ENCODE assay signal across 8 mouse cellular contexts in genomic region chr8:11557424-11557767, GRCm38 (mm10). TPM values are rescaled to one million over a fixed set of nuclear protein-coding genes. Genes with fewer than 3 reads are reported as not detected.
A peak's percentile ranks its signal among the peaks of the same experiment; 100 is the strongest.
DNase-seq lines count a peak whose midpoint lies in the region; ATAC-seq lines count a peak whose summit lies in the region.

No protein-coding gene starts in this region.

- H3K36me3 ChIP-seq in forebrain, embryonic 15.5 days = peaks cover 12% of the 10 kb centered on the region
- H3K36me3 ChIP-seq in liver, embryonic 13.5 days = peaks cover 21% of the 10 kb centered on the region
- 0 out of 2 replicates have a peak, but pooled peaks cover 10% of the 10 kb centered on the region for H3K36me3 ChIP-seq in stomach, embryonic 15.5 days

- H3K9me3 ChIP-seq in forebrain, embryonic 15.5 days = no peaks in the 10 kb centered on the region
- no peaks in the 10 kb centered on the region for H3K9me3 ChIP-seq in liver, embryonic 13.5 days (replicated peaks)
- H3K9me3 ChIP-seq in stomach, embryonic 15.5 days = no peaks in the 10 kb centered on the region

- ATAC-seq in forebrain, embryonic 15.5 days (replicated peaks) = no peak
- ATAC-seq in liver, embryonic 13.5 days (ENCODE audit: low read depth) = 0 out of 2 replicates have a peak, but pooled peaks have one; percentile 0
- ATAC-seq in stomach, embryonic 15.5 days (ENCODE audit: insufficient read depth, low FRiP score, low read depth) = no peak
- no peak for ATAC-seq in frontal cortex, adult (ENCODE audit: low TSS enrichment)

- peak; percentile 29 for DNase-seq in left cerebral cortex, adult 11 months (ENCODE audit: low spot score)
- DNase-seq in left cerebral cortex, postnatal 25 days (ENCODE audit: low spot score in 2 of 2) = no peak
- DNase-seq in brain, adult 2 months (ENCODE audit: low read depth, low spot score) = peak; percentile 28
- no peak for DNase-seq in liver, embryonic 13.5 days
- no peak for DNase-seq in frontal cortex, postnatal 25 days (ENCODE audit: low spot score in 2 of 2)

- H3K4me3 ChIP-seq in forebrain, embryonic 15.5 days = peak overlapping the region; percentile 97
- H3K4me3 ChIP-seq in liver, embryonic 13.5 days (replicated peaks) = peak overlapping the region; percentile 92
- peak overlapping the region; percentile 93 for H3K4me3 ChIP-seq in stomach, embryonic 15.5 days (replicated peaks)

- WGBS in forebrain, embryonic 15.5 days = 0% methylated on average over 30 of the region's 32 CpGs
- WGBS in liver, embryonic 13.5 days (ENCODE audit: insufficient replicate concordance) = under 1% methylated on average over 32 of the region's 32 CpGs
- under 1% methylated on average over 32 of the region's 32 CpGs for WGBS in stomach, embryonic 15.5 days

- H3K4me2 ChIP-seq in forebrain, embryonic 15.5 days (replicated peaks) = peak overlapping the region; percentile 78
- peak overlapping the region; percentile 98 for H3K4me2 ChIP-seq in liver, embryonic 13.5 days
- H3K4me2 ChIP-seq in stomach, embryonic 15.5 days = peak overlapping the region; percentile 85

- H3K9ac ChIP-seq in forebrain, embryonic 15.5 days (replicated peaks) = peak overlapping the region; percentile 93
- H3K9ac ChIP-seq in liver, embryonic 13.5 days = peak overlapping the region; percentile 96
- H3K9ac ChIP-seq in stomach, embryonic 15.5 days = peak overlapping the region; percentile 96

- H3K27me3 ChIP-seq in forebrain, embryonic 15.5 days = no peaks in the 10 kb centered on the region
- H3K27me3 ChIP-seq in liver, embryonic 13.5 days = no peaks in the 10 kb centered on the region
- H3K27me3 ChIP-seq in stomach, embryonic 15.5 days (replicated peaks) = no peaks in the 10 kb centered on the region

- peaks cover 31% of the 10 kb centered on the region for H3K4me1 ChIP-seq in forebrain, embryonic 15.5 days
- H3K4me1 ChIP-seq in liver, embryonic 13.5 days (replicated peaks) = peaks cover 39% of the 10 kb centered on the region
- peaks cover 21% of the 10 kb centered on the region for H3K4me1 ChIP-seq in stomach, embryonic 15.5 days

- peak overlapping the region; percentile 100 for H3K27ac ChIP-seq in forebrain, embryonic 15.5 days (replicated peaks)
- H3K27ac ChIP-seq in liver, embryonic 13.5 days = peak overlapping the region; percentile 99
- peak overlapping the region; percentile 100 for H3K27ac ChIP-seq in stomach, embryonic 15.5 days

- intact Hi-C loops in left cerebral cortex, postnatal 25 days (cut with DNase I) = loop anchor here (2.0 to 5.0 kb wide), 2 partner anchors 77 to 145 kb away; partner anchors contain the start of genes 1700016D06Rik and Ankrd10

RNA-seq across cellular contexts. Expression of gene Ing1, which starts 2.0 kb away (rescaled TPM):
- total RNA-seq in left cerebral cortex, postnatal 25 days (2021) = 10 to 100 TPM; 44.9 to 45.3 TPM
- polyA plus RNA-seq in forebrain, embryonic 15.5 days (2015; fragmentation: Nextera tagmentation; extraction: Ambion mirVana) = 55.5 and 56.2 TPM in 2 replicates
- 16.3 and 16.5 TPM in 2 replicates for polyA plus RNA-seq in liver, embryonic 13.5 days (2015; fragmentation: Nextera tagmentation; extraction: Ambion mirVana)
- 38.4 and 40.3 TPM in 2 replicates for polyA plus RNA-seq in stomach, embryonic 15.5 days (2015; fragmentation: Nextera tagmentation; extraction: Ambion mirVana)

RNA-seq across cellular contexts. Expression of gene Cars2, which starts 6.8 kb away (rescaled TPM):
- total RNA-seq in left cerebral cortex, postnatal 25 days (2021) = 10 to 100 TPM; 19.2 to 19.6 TPM
- polyA plus RNA-seq in forebrain, embryonic 15.5 days (2015; fragmentation: Nextera tagmentation; extraction: Ambion mirVana) = 27.9 and 30.2 TPM in 2 replicates
- polyA plus RNA-seq in liver, embryonic 13.5 days (2015; fragmentation: Nextera tagmentation; extraction: Ambion mirVana) = 17.9 and 19.4 TPM in 2 replicates
- polyA plus RNA-seq in stomach, embryonic 15.5 days (2015; fragmentation: Nextera tagmentation; extraction: Ambion mirVana) = 27.4 and 29.2 TPM in 2 replicates

Comparison
In these comparisons a context has a peak if more than half of its experiments do, and no peak if none do; other contexts are left out.
1. DNase-seq: peak in left cerebral cortex, adult 11 months (single experiment) and brain, adult 2 months (single experiment); none in left cerebral cortex, postnatal 25 days (0 of 2), liver, embryonic 13.5 days (single experiment) and frontal cortex, postnatal 25 days (0 of 2).
2. Peak in every context shown above with its lines, with median percentiles within 50 percentile points of each other: H3K27ac ChIP-seq, H3K4me2 ChIP-seq, H3K4me3 ChIP-seq and H3K9ac ChIP-seq.